Mouse (Mus musculus): Measurements from ENCODE around the gene 1810046K07Rik. TPM values are rescaled to one million over a fixed set of nuclear protein-coding genes. Genes with fewer than 3 reads are reported as not detected.

The 1810046K07Rik gene
- polyA plus RNA-seq, 1 experiment from 2014 or later, result 1.00 TPM

DNA sequence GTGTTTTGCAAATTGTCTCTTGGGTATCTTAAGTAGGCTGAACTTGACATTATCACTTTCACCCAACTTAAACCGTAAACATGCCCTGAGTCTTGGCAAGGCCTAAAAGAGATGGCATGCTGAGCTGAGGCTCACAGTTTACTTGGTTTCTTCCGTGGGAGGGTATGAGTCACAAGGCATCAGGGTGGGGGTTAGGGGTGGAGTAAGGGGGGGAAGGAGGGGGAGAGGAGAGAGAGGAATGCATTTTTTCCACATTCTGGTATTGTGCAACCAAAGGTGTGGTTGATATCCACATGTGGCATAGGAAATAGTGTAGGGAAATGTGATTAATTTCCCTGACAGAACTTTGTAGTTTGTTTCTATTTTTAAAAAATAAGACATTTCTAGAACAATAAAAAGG, 42.6 kb downstream of the 1810046K07Rik start:
- Histone ChIP-seq H3K36me3 (ENCODE audit: control insufficient read depth, insufficient read depth, low read length) (no peaks in the 10 kb centered on the region), H3K9ac (replicated peaks; ENCODE audit: low read depth, low read length) (no peak overlapping the region), H3K4me2 (replicated peaks; ENCODE audit: low read depth, low read length) (no peak overlapping the region), H3K4me3 (ENCODE audit: low read depth, low read length) (no peak overlapping the region), H3K4me1 (ENCODE audit: control insufficient read depth, insufficient read depth, low read length) (no peaks in the 10 kb centered on the region), H3K27ac (ENCODE audit: low read length) (no peak overlapping the region), H3K27me3 (ENCODE audit: control insufficient read depth, insufficient read depth, low read length) (no peaks in the 10 kb centered on the region), H3K9me3 (ENCODE audit: control insufficient read depth, low read depth, low read length) (no peaks in the 10 kb centered on the region)
- 46% methylated on average over 2 of the region's 2 CpGs for WGBS
- ATAC-seq (ENCODE audit: insufficient number of reproducible peaks, insufficient read depth, low FRiP score, low read depth), result 0 out of 2 replicates have a peak, but pooled peaks have one; percentile 49

DNA sequence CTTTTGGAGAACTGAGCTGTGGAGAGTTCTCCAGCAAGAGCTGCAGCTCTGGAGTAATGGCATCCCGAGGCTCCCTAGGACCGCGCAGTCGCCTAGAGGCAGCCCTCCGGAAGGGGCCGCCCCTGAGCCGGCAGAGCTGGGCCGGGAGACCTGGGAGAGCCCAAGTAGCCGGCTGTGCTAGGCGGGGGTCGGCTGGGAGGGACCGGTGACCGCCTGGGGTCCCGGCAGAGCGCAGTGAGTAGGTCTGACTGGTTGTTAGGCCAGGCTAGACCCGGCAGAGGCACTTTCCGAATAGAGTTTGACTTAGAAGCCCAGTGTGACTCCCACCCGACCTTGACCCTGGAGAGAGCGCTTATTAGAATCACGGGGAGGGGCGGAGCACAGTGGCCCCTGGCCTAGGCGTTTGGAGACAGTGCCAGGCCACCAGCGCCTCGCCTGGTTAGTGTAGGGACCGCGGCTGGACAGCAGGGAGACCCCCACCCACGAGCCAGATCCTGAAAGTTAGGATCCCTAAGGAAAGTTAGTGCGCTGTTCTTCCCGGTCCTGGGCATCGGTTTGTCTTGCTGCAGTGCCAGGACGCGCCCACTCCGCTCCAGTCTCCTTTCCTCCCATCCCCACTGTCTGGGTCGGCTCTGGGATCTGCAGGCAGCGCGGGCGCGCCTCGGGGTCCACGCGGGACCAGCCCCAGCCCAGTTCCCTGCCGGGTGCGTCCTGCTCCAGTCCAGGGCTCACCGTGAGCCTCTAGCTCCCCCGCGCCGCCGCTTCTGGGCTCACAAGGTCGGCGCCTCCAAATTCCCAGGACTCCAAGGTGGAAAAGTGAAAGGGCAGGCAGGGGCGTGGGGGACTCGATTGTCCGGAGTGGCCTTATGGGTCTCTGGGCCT, 50.0 kb downstream of the 1810046K07Rik start, which contains the start of gene Colca2:
Colca2 (minus strand) TSS at position 70 of the 882 bp plus-strand sequence.
- H3K4me1 ChIP-seq (ENCODE audit: control insufficient read depth, insufficient read depth, low read length), result peaks cover 12% of the 10 kb centered on the region; the same call in 1 of the 2 replicates
- peak within 1 kb of the TSS; percentile 91 for H3K4me2 ChIP-seq (replicated peaks; ENCODE audit: low read depth, low read length)
- no peaks in the 10 kb centered on the region for H3K27me3 ChIP-seq (ENCODE audit: control insufficient read depth, insufficient read depth, low read length)
- peak within 1 kb of the TSS; percentile 58 for H3K9ac ChIP-seq (replicated peaks; ENCODE audit: low read depth, low read length)
- peak within 1 kb of the TSS; percentile 66 for H3K27ac ChIP-seq (ENCODE audit: low read length)
- ATAC-seq (ENCODE audit: insufficient number of reproducible peaks, insufficient read depth, low FRiP score, low read depth), result peak; percentile 95
- peak within 1 kb of the TSS; percentile 58 for H3K4me3 ChIP-seq (ENCODE audit: low read depth, low read length)
- no peaks in the 10 kb centered on the region for H3K36me3 ChIP-seq (ENCODE audit: control insufficient read depth, insufficient read depth, low read length)
- under 1% methylated on average over 51 of the region's 53 CpGs for WGBS
- H3K9me3 ChIP-seq (ENCODE audit: control insufficient read depth, low read depth, low read length), result no peaks in the 10 kb centered on the region

DNA sequence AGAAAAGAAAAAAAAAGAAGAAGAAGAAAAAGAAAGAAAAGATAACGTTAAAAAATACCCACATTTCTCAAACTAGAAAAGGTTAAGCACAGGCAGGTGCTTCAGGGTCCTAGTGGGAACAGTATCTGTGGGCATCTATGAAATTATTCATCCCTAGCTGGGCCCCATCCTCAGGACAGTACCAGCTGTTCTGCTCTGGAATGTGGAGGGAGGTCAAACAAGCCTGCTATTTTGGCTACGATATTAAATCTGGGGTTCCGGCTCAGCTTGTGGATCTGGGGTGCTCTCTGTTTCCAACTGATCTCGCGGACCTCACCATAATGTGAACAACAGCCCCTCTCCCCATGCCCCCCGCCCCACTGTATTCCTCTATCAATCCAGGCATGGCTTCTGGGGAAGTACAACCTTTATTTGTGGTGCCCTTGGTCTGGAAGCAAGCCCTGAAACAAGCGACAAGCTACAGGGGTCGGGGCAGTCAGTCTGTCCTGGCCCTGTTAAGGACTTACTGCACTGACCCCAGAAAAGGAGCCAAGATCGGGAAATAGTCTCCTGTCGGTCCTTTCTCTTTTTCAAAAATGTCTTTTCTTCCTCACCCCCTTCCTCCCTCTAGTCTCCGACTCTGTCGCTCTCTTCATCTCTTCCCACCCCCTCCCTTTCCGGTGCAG, 50.8 kb downstream of the 1810046K07Rik start:
- peak overlapping the region; percentile 58 for H3K9ac ChIP-seq (replicated peaks; ENCODE audit: low read depth, low read length)
- peak overlapping the region; percentile 66; the same call in 1 of the 2 replicates for H3K27ac ChIP-seq (ENCODE audit: low read length)
- H3K4me1 ChIP-seq (ENCODE audit: control insufficient read depth, insufficient read depth, low read length), result peaks cover 14% of the 10 kb centered on the region; the same call in 1 of the 2 replicates
- no peaks in the 10 kb centered on the region for H3K27me3 ChIP-seq (ENCODE audit: control insufficient read depth, insufficient read depth, low read length)
- no peaks in the 10 kb centered on the region for H3K36me3 ChIP-seq (ENCODE audit: control insufficient read depth, insufficient read depth, low read length)
- no peak for ATAC-seq (ENCODE audit: insufficient number of reproducible peaks, insufficient read depth, low FRiP score, low read depth)
- H3K4me2 ChIP-seq (replicated peaks; ENCODE audit: low read depth, low read length), result peak overlapping the region; percentile 91
- WGBS, result 15% methylated on average over 13 of the region's 13 CpGs
- peak overlapping the region; percentile 58 for H3K4me3 ChIP-seq (ENCODE audit: low read depth, low read length)
- H3K9me3 ChIP-seq (ENCODE audit: control insufficient read depth, low read depth, low read length), result no peaks in the 10 kb centered on the region

DNA sequence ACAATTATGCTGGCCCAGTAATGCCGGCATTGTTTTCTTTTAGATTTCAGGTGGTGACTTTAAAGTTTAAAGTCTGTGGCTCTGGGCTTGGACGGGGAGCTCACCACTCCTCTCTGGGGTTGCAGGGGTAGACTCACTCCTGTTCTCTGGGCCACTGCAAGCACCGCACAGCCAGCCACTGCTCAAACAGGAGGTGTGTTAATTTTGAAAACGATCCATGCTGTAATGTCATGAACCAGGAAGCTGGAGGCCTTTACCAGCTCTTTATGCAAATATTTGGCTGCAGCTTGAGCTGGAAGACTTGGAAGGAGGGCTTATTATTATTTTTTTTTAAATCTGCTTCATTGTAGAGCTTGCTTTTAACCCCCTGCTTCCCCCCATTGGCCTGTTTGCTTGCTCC, 54.0 kb downstream of the 1810046K07Rik start:
- Histone ChIP-seq H3K9me3 (ENCODE audit: control insufficient read depth, low read depth, low read length) (no peaks in the 10 kb centered on the region), H3K27ac (ENCODE audit: low read length) (peak overlapping the region; percentile 70), H3K4me2 (replicated peaks; ENCODE audit: low read depth, low read length) (no peak overlapping the region), H3K4me3 (ENCODE audit: low read depth, low read length) (no peak overlapping the region), H3K9ac (replicated peaks; ENCODE audit: low read depth, low read length) (no peak overlapping the region), H3K4me1 (ENCODE audit: control insufficient read depth, insufficient read depth, low read length) (peaks cover 14% of the 10 kb centered on the region; the same call in 1 of the 2 replicates), H3K27me3 (ENCODE audit: control insufficient read depth, insufficient read depth, low read length) (no peaks in the 10 kb centered on the region), H3K36me3 (ENCODE audit: control insufficient read depth, insufficient read depth, low read length) (no peaks in the 10 kb centered on the region)
- WGBS, result 25% methylated on average over 4 of the region's 4 CpGs
- ATAC-seq (ENCODE audit: insufficient number of reproducible peaks, insufficient read depth, low FRiP score, low read depth), result peak; percentile 51; the same call in 1 of the 2 replicates

DNA sequence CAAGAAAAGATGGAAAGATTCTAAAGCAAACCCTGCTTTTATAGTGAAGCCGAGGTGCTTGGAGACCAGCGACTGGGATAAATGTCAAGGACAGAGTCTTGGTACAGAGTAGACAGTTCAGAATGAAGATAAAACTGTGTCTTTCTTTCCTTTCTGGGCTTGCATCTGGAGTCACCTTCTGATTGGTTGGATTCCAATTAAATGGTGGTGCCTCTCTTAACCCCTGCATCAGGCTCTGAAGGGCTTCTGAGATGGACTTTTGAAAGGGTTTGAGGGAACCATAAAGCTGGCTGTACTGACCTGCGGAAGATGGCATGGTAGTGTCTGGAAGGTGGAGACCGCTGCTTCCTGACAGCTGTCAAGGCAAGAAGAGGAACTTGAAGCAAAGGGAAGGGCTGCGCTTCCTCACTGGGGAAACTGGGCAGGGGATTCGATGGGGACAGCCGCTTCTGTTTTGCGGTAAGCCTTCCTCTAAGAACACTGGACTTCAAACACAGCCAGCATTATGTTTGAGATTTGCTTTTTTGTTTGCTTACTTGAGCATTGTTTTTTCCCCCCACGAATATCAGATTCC, 55.0 kb downstream of the 1810046K07Rik start:
- Histone ChIP-seq H3K27ac (ENCODE audit: low read length) (no peak overlapping the region; the same call in 1 of the 2 replicates), H3K36me3 (ENCODE audit: control insufficient read depth, insufficient read depth, low read length) (no peaks in the 10 kb centered on the region), H3K4me3 (ENCODE audit: low read depth, low read length) (no peak overlapping the region), H3K9ac (replicated peaks; ENCODE audit: low read depth, low read length) (no peak overlapping the region), H3K4me2 (replicated peaks; ENCODE audit: low read depth, low read length) (no peak overlapping the region), H3K4me1 (ENCODE audit: control insufficient read depth, insufficient read depth, low read length) (peaks cover 10% of the 10 kb centered on the region; the same call in 1 of the 2 replicates), H3K27me3 (ENCODE audit: control insufficient read depth, insufficient read depth, low read length) (no peaks in the 10 kb centered on the region), H3K9me3 (ENCODE audit: control insufficient read depth, low read depth, low read length) (no peaks in the 10 kb centered on the region)
- 61% methylated on average over 9 of the region's 9 CpGs for WGBS
- no peak for ATAC-seq (ENCODE audit: insufficient number of reproducible peaks, insufficient read depth, low FRiP score, low read depth)

DNA sequence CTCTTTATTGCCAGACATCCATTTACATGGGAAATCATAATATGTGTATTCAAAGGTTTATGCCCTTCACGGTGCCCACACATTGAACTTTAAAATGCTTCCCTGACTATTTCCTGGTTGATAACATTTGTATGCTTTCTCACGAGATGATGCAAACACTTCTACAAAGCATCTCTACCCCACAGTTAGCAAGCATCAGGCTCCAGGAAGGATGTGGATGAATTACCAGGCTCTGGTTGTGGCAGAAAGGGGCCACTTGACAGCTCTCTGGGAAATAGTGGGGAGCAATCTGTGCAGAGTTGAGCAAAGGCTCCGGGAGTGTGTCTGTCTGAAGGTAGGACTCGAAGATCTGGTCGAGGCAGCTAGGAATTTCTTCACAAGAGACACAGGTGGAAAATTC, 56.6 kb downstream of the 1810046K07Rik start:
- Histone ChIP-seq H3K27ac (ENCODE audit: low read length) (peak overlapping the region; percentile 12; the same call in 1 of the 2 replicates), H3K4me2 (replicated peaks; ENCODE audit: low read depth, low read length) (no peak overlapping the region), H3K27me3 (ENCODE audit: control insufficient read depth, insufficient read depth, low read length) (no peaks in the 10 kb centered on the region), H3K36me3 (ENCODE audit: control insufficient read depth, insufficient read depth, low read length) (no peaks in the 10 kb centered on the region), H3K4me3 (ENCODE audit: low read depth, low read length) (no peak overlapping the region), H3K4me1 (ENCODE audit: control insufficient read depth, insufficient read depth, low read length) (peaks cover 7% of the 10 kb centered on the region; the same call in 1 of the 2 replicates), H3K9me3 (ENCODE audit: control insufficient read depth, low read depth, low read length) (no peaks in the 10 kb centered on the region), H3K9ac (replicated peaks; ENCODE audit: low read depth, low read length) (no peak overlapping the region)
- no peak for ATAC-seq (ENCODE audit: insufficient number of reproducible peaks, insufficient read depth, low FRiP score, low read depth)
- 55% methylated on average over 5 of the region's 5 CpGs for WGBS

DNA sequence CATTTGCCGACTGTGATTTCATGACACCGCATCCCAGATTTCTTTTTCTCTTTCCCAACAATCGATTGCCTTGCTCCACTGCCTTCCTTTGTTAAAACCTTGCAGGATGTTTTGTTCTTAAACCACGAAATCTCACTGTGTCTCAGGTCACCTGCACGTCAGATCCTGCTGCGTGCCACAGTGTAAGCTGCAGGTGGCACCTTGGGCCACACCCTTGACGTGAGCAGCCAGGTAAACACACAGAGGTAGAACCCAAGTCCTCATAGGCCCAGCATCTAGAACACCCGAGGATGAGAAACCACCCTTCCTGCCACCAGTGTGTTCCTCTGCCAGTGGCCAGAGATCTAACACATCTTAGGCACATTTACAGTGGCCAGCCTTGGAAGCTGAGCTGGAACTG, 57.6 kb downstream of the 1810046K07Rik start:
- H3K4me1 ChIP-seq (ENCODE audit: control insufficient read depth, insufficient read depth, low read length), result peaks cover 7% of the 10 kb centered on the region; the same call in 1 of the 2 replicates
- no peak overlapping the region for H3K27ac ChIP-seq (ENCODE audit: low read length)
- no peak overlapping the region for H3K4me2 ChIP-seq (replicated peaks; ENCODE audit: low read depth, low read length)
- no peak overlapping the region for H3K9ac ChIP-seq (replicated peaks; ENCODE audit: low read depth, low read length)
- H3K9me3 ChIP-seq (ENCODE audit: control insufficient read depth, low read depth, low read length), result no peaks in the 10 kb centered on the region
- no peak for ATAC-seq (ENCODE audit: insufficient number of reproducible peaks, insufficient read depth, low FRiP score, low read depth)
- no peak overlapping the region for H3K4me3 ChIP-seq (ENCODE audit: low read depth, low read length)
- 72% methylated on average over 8 of the region's 8 CpGs for WGBS
- no peaks in the 10 kb centered on the region for H3K27me3 ChIP-seq (ENCODE audit: control insufficient read depth, insufficient read depth, low read length)
- no peaks in the 10 kb centered on the region for H3K36me3 ChIP-seq (ENCODE audit: control insufficient read depth, insufficient read depth, low read length)

DNA sequence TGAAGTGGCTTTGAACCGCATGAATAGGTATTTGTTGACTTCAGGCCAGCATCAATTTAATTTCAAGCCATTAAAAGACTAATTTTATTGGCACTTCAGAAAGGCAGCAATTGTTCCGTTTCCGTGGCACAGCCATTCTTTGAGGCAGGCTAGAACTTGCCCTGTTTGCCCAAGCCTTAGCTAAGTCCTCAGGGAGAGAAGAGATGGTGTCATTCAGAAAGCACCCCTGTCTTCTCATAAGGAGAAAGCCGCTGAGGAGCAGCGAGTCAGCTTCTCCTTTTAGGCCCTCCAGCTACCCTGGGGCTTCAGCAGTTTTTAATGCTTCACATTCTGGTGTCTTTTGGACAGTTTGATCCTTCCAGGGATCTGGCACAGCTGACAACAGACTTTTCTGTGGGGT, 59.9 kb downstream of the 1810046K07Rik start:
- Histone ChIP-seq H3K9me3 (ENCODE audit: control insufficient read depth, low read depth, low read length) (no peaks in the 10 kb centered on the region), H3K4me2 (replicated peaks; ENCODE audit: low read depth, low read length) (no peak overlapping the region), H3K27ac (ENCODE audit: low read length) (no peak overlapping the region), H3K36me3 (ENCODE audit: control insufficient read depth, insufficient read depth, low read length) (no peaks in the 10 kb centered on the region), H3K4me1 (ENCODE audit: control insufficient read depth, insufficient read depth, low read length) (peaks cover 3% of the 10 kb centered on the region; the same call in 1 of the 2 replicates), H3K4me3 (ENCODE audit: low read depth, low read length) (no peak overlapping the region), H3K27me3 (ENCODE audit: control insufficient read depth, insufficient read depth, low read length) (no peaks in the 10 kb centered on the region), H3K9ac (replicated peaks; ENCODE audit: low read depth, low read length) (no peak overlapping the region)
- WGBS, result 70% methylated on average over 5 of the region's 5 CpGs
- ATAC-seq (ENCODE audit: insufficient number of reproducible peaks, insufficient read depth, low FRiP score, low read depth), result no peak

Data from stomach, embryonic 14.5 days (tissue).